Mouse (Mus musculus): ENCODE data around the gene Tbcd.
A peak's percentile ranks its signal among the peaks of the same experiment; 100 is the strongest.

The Tbcd gene

DNA sequence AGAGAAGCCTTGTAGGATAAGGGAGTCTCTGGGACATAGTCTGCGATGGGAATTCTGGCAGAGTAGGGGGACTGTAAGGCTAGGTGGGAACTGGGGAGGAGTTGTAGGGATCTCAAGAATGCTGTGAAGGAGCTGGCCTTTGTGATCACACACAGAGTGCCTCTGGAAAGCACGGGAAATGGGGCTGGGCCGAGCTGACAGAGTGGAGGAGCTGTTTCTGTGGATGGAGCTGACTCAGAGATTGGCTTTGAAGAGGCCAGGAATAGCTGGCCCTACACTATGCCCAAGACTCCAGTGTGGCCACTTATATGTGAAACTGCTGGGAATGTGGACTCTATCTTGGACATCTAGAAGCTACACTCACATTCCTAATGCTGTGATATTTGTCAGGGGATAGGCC, 84.8 kb downstream of the Tbcd start:
- DNase-seq (ENCODE audit: low spot score in 2 of 2): no peak

DNA sequence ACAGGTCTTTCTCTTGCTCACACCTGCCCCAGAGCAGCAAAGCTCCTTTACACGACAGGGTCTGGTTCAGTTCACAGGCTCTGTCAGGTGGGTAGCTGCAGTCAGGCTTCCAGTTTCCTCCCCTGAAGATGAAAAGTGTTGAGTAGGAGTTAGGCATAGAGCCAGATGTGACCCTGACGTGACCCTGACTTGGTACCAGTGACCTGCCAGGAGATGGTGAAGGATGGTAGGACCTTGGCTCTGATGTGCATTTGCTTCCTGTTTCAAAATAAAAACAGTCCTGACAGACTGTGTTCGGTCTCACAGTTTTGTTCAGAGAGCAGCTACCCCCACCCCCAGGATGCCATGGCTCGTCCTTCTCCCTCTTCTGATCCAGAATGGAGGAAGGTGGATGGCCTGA, 90.7 kb downstream of the Tbcd start:
- DNase-seq (ENCODE audit: low spot score in 2 of 2): no peak

DNA sequence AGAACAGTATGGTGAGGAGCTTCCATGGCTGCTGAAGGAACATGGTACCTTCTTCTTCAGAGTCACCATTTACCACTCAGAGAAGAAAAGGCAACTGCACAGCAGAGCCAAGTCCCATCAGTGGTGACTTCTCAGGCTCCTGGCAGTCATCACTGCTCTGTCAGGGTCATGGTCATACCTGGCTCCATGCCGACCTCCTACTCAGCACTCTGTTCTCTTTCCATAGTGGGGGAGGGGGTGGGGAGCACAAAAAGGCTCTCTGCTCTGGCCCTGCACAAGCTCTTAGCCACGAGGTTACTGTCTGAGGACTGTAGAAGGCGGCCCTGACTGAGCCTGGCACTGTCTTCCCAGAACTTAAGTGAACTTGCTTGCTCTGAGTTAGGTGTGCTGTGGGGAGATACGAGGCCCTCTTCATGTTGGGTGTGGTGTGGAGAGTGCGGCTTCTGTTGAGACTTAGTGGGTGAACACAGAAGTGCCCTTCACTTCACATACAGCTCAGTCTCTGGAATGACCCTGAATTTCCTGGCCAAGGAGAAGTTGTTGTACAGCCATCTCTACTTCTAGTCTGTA, 91.6 kb downstream of the Tbcd start:
- DNase-seq (ENCODE audit: low spot score in 2 of 2): no peak

DNA sequence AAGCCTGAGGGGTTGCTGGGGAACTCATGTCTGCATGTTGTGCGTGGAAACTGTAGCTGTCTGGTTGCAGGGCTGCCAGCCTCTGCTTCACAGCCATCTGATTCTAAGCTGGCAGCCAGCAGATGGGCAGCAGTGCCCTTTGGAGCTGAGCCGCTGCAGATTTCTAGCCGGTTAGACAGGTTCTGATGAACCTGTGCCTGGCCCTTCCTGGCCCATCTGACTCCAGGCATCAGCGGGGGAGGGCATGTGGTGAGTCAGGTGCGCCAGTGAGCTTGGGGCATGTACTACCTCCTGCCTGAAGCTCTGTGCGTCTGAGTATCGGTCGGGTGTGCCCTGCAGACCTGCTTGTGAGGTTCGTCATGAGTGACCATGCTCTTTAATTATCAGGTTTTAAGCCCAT, 92.2 kb downstream of the Tbcd start:
- no peak for DNase-seq (ENCODE audit: low spot score in 2 of 2)

DNA sequence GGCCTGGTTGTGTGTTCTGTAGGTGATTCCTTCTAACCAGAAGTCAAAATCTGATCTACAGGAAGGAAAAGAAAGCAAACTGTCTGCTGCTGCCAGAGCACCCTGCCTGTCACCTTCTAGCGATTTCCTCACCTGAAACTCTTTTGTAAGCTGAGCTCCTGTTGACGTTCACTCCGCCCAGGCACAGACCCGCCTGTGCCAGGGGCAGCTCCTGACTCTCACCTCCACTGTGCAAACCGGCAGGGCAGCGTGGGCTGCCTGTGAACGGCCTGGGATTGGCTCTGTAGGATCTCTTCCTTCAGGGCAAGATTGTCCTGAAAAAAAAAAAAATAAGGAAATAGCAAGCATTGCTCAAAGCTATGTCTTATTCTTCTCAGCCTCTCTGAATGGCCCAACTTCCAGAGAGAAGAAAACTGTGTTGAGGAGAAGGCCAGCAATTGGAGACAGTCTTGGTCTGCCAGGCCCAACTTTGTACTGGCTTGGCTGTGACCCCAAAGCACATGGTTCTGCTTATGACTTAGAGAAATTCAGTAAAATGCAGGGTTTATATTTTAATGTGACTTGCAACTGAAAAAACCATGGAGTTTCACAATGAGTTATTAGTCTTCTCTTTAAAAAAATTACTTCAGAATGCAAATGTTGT, 93.1 kb downstream of the Tbcd start:
- DNase-seq (ENCODE audit: low spot score in 2 of 2): no peak

DNA sequence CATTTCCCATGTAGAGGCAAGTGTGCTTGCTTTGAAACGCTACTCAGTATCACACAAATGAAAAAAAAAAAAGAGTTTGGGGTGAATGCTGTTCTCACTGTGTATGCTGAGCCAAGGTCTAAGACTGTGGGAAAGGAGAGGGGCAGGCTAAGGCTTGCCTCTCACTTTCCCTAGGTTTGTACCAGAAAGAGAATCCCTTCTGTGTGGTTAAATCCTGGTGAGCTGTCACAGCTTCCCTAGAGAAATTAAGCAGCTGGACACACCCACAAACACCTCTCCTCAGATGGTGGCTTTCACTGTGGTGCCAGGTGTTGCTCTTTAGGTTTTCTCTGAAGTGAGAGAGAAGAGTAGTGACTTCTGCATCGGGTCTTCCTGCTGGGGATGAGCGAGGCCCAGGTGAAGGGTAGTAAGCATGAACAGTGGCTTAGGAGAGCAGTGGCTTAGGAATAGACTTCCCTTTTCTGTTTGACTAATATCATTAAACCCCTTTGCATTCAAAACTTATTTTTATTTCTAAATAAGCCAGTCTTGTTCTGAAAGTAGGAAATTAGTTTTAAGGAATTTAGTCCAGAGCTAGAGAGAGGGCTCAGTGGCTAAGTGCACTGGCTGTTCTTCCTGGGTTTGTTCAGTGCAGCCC, 93.8 kb downstream of the Tbcd start:
- no peak for DNase-seq (ENCODE audit: low spot score in 2 of 2)

DNA sequence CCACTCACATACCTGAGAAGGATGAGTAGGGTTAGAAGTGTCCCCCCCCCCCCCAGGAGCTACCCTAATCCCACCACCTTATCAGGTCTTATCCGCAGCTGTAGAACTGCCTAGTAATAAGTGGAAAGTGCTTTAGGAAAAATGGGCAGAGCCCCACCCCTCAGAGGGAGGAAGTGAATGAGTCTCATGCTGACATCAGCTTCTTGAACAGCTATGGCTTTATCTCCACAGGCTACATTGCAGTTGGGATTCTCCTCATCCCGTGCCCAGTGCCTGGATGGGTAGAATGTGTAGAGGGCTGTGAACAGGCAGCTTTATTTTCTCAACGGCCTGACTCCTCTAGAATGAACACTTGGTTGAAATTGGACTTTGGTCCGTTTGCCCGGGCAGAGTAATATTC, 95.5 kb downstream of the Tbcd start:
- no peak for DNase-seq (ENCODE audit: low spot score in 2 of 2)

DNA sequence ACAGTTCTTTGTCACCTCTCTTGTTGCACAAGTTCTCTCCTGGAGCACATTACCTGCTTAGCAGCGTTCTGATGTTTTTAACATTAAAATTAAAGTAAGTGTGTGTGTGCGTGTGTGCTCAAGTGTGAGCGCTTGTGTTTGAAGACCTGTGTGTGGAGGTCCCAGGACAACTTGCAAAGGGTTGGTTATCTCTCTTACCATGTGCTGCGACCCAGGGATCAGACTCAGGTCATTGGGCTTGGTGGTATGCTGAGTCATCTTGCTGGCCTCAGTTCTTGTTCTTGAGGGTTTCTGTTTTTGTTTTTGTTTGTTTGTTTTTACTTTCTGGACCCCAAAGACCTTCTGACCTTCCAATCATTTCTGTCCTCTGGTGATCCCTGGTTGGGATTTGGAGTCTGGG, 96.2 kb downstream of the Tbcd start:
- peak in 1 of 2 experiments; percentile 42 for DNase-seq (ENCODE audit: low spot score in 2 of 2)

DNA sequence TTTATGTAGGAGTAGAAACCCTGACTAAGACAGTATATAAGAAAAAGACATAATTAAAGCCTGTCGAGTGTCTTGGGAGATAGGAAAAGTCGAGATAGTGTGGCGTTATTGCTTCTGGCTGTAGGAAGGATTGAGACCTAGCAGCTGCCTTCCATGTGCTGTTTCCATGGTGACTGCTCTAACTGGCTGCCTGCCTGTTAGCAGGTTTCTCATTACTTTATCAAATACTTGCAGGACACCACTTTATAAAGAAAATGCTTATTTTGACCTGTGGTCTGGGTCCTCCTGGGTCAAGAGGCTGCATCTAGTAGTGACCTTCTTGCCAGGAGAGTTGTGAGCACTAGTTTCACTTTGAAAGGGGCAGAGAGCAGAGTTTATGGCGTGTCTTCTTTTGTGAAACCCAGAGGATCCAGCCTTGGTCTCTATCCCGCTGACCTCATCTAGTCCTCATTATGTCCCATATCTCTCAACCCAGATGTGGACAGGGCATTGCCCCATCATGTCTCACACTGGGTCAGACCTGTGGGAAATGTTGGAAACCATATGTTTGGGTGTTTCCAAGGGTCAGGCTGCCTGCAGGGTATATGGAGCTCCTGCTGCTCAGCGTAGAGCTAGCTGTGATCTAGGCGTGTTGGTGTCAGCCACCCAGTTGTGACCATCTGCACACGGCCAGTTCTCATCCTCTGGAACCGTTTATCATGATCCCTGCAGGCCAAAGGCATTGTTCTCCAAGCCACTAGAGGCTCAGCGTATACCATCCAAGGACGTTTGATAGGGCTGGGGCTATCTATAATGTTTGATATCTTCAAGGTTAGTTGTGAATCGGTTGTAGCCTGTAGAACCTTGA, 97.5 kb downstream of the Tbcd start:
- DNase-seq (ENCODE audit: low spot score in 2 of 2): peak; percentile 26 to 44

DNA sequence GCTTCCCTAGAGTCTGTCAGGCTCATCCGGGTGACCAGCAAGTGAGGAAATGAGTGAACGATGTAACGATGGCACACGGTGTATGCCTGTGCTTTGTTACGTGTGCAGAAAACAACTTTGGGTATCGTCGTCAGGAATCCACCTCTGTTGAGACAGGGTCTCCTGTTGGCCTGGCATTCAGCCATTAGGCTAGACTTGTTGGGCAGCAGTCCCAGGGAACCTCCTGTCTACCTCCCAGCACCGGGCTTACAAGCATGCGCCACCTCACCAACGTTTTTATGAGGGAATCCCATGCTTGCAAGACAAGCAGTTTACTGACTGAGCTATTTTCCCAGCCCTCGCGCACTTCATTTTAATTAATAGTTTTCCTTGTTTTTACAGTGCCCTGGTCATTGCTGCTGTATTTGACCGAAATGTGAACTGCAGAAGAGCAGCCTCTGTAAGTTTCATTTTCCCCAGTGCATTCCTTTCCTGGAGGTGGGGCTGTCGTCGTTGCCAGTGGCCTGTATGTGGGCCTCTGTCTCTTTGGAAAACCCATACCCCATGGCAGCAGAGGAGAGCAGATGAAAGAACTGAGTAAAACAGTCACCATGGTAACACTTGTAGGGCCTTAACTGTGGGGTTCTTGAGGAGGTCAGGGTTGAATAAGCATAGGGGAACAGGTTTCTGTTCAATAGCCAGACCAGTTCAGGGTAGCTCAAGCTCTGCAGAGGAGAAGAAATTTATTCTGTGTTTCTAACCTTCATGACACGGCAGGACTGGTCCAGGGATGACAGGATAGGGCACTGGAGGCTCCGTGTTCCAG, 98.3 kb downstream of the Tbcd start:
- DNase-seq (ENCODE audit: low spot score in 2 of 2): no peak

DNA sequence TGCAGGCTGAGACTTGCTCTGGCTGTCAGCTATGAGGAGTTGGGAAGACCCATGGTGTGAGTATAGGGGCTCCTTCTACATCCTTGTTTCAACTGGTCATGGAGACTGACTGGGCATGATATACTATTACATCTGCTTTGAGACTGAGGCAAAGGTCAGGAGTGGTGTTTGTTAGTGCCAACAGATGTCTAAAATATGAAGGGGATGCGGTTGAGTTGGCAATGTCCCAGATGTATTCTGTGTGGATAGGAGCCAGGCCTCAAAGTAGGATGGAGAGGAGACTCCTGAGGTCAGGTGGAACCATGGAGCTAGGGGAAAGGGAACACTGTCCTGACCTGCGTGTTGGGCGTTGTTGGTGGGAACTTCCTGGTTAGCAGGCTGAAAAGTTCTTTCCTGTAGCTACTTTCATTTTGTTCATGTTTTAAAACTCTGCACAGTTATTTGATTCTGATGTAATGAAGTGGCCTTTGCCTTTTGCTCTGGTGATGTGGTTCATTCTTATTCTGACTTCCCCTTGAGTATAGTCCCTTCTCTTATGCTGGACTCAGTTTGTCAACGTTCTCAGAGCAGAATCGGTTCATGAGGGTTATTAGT, 99.6 kb downstream of the Tbcd start:
- DNase-seq (ENCODE audit: low spot score in 2 of 2): no peak

DNA sequence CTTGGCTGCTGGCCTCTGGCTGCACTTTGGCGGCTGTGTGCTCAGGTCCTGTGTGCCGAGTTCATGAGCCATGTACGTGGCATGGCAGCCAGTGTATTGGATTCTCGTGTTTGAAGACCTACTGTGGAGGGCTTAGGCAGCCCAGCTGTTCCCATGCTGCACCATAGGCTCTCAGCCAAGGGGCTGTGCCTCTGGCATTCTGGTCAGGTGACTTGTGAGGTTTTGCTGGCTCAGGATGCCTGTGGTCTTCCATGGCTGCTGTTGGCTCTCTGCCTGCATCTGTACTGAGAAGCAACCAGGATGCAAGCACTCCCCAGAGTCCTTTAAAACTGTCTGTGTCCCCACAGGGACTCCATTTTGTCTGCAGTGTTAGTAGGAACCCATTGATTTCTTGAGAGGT, 100.4 kb downstream of the Tbcd start:
- no peak for DNase-seq (ENCODE audit: low spot score in 2 of 2)

DNA sequence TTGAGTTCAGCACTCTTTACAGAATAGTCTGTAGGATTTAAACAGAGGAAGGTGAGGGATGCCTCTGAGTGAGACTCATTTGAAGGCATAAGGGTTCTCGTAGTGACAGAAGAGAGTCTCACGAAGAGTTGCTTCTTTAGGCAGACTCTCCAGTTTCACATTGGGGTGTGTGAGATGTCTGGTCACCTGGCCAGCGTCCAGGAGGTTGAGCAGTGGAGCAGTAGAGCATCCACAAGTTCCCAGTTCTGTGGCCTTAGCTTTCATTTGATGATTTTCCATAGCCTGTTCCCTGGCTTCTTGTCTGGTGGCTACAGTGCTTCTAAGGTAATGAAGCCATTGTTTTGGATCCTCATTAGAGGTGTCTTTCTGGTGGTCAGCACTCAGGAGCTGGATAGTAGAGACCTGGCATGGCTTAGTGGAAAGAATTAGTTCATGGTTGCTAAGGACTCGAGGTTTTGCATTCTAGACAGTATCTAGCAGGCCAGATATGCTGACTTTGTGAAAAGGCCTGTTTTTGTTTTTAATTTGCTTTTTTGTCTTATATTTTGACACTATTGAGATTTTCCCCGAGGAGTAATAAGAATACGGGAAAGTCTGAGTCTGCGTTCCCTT, 101.2 kb downstream of the Tbcd start:
- no peak for DNase-seq (ENCODE audit: low spot score in 2 of 2)

DNA sequence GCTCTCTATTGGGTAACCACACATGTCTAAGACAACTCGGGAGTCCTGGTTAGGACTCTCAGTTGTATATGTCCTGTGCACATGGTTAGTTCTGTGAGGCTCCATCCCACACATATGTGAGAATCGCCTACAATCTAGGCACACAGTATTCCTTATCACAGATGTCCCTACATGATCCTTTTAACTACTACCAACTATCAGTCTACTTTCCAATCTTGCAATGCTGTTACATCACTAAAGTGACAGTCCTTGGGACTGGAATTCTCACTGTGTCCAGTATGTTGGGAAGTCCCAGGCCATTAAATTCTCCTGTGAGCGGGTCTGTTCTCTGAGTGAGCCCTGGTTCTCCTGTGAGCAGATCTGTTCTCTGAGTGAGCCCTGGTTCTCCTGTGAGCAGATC, 101.7 kb downstream of the Tbcd start:
- DNase-seq (ENCODE audit: low spot score in 2 of 2): no peak

DNA sequence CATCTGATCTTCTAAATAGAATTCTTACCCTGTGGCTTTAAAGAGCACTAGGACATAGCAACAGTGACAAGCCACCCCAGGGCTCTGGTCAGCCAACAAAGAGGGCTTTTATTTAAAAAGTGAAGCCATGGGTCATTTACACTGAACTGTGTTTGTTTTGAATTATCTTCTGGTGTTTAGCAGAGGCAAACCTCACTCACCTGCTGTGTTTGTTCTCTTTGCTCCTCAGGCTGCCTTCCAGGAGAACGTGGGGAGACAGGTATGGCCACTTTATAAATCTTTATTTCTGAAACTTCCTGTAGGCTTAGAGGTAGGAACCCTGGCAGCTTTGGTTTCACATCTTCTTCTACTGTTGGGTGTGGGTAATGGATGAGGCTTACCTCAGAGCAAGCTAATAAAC, 105.0 kb downstream of the Tbcd start:
- DNase-seq (ENCODE audit: low spot score in 2 of 2): no peak

DNA sequence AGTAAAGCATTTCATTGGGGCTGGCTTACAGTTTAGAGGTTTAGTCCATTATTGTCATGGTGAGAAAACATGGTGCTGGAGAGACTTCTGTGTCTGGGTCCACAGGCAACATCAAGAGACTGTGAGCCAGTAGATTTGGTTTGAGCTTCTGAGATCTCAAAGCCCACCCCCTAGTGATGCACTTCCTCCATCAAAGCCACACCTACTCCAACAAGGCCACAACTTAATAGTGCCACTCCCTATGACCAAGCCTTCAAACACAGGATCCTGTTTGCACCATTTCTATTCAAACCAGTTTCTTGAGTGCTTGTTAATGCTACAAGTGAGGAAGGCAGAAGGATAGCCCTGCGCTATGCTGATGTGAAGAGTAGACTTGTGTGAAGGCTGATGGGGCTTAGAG, 106.2 kb downstream of the Tbcd start:
- no peak for DNase-seq (ENCODE audit: low spot score in 2 of 2)

DNA sequence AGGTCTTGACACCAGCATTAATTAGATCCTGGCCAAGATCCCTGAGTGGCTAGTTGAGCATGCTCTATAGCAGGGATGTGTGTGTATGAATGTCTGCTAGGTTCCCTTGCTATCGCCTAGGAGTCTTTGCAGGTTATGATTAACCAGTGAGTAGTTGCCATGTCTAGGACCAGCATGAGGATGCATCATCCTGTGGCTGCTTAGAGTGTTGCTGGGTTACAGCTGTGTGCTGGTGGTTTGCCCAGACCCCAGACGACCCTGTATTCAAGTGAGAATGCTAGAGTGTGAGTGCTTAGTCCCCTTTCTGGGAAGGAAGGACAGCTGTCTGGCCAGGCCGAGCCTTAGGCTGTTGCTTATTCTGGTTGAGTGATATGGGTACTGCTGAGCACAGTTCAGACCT, 106.8 kb downstream of the Tbcd start:
- no peak for DNase-seq (ENCODE audit: low spot score in 2 of 2)

DNA sequence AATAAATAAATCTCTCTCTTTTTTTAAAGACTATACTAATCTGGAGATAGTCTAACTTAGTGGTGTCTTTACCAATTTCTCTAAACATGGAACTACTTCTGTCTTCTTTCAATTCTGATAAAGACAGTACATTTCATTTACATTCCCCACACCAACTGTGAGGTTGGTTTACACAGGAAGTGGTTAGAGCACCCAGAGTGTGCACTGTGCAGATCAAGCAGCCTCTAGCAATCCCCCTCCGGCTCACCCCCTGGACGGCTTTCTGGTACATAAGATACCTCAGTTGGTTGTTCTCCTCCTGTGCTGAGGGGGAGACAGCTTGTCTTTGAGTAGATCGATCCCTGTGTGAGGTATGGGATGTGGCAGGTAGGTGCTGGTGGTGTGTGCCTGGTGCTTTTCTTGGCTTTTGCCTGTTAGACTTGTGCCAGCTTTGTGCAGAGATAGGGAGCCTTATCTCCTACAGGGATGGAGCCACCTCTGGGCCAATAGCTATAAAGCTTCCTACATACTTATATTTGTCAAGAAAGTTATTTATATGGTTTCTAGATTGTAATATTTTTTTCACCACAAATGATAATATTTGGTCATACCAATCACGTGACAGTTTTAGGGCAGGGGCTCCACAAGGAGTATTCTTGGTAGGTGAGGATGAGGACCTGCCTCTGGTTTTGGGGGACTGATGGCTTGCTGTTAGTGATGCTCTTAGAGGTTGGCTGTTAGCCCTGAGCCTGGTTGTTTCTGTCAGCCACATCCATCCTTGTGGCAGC, 108.0 kb downstream of the Tbcd start:
- no peak for DNase-seq (ENCODE audit: low spot score in 2 of 2)

DNA sequence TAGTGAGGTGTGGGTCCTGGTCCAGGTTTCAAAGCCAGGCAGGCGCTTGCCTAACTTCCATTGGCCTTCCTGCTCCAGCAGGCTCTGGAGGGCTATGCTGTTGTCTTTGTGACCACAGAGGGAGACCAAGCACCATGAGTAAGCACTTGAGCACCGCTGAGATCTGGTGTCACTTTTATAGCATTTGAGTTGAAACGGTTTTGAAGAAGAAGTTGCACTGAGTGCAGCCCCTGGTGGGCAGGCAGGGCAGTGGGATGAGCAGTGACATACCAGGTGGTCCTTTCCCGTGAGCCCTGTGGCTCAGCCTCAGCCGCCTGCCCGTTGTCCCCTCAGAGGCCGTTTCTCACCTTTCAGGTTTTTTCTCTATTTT, 108.5 kb downstream of the Tbcd start:
- DNase-seq (ENCODE audit: low spot score in 2 of 2): no peak

DNA sequence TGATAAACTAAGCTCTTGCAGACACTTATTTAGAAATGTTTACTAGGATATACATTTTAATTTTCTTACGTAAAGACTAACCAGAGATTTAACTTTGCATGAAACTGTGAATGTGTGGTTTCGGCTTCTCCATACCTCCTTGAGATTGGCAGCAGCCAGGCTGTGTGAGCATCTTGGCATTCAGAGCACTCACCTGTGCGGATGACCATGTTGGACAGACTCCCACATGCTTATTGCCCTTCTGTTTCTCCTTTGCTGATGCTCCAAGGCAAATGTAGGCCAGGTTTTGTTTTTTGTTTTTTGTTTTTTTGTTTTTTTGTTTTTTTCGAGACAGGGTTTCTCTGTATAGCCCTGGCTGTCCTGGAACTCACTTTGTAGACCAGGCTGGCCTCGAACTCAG, 111.6 kb downstream of the Tbcd start:
- no peak for DNase-seq (ENCODE audit: low spot score in 2 of 2)

Data from spleen, postnatal 14 days (tissue).